Mouse (Mus musculus): ENCODE data around the gene 4931417E11Rik. TPM values are rescaled to one million over a fixed set of nuclear protein-coding genes. Genes with fewer than 3 reads are reported as not detected.

The 4931417E11Rik gene
- polyA plus RNA-seq, 1 experiment from 2014 or later = not detected

Other genes starting within 250 kb of the 4931417E11Rik start
- gene Dnah6, start 248.0 kb downstream of the 4931417E11Rik start, polyA plus RNA-seq (2015; fragmentation: Nextera tagmentation; extraction: Ambion mirVana) = 0.26 and 0.33 TPM in 2 replicates
- gene Suclg1, start 221.3 kb downstream of the 4931417E11Rik start, polyA plus RNA-seq (2015; fragmentation: Nextera tagmentation; extraction: Ambion mirVana) = 162 and 163 TPM in 2 replicates